Mouse (Mus musculus): ENCODE data around the gene Ssr3.

The Ssr3 gene

DNA sequence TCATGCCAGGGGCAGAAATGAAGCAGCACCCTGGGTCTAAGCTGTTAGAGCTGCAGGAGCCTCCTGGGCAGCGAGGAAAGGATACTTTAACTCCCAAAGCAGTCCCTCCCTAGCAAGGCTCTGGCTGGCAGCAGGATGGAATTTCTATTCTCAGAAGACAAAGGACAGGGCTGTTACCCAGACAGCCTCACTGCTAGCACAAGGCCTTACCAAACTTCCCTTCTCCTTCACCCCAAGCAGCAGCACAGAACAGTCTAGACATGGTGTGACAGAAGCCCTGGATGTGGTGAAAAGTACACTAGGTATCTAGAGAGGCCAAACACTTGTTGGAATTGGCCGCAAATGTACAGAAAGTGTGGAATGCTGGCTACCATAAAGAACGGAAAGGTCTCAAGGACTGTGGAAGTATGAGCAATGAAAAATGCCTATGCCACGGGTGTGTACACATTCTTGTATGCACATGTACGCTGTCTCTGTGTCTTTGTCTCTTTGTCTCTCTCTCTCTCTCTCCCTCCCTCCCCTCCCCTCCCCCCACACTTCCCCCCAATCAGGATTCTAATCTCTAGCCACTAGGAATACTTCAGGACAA, 18.7 kb downstream of the Ssr3 start:
- no peak for DNase-seq (ENCODE audit: low read depth)

- DNase-seq (ENCODE audit: low read depth) = no peak
Measured at GRCm38 (mm10) chr3:65372552-65372951, 19.9 kb downstream of the Ssr3 start.

GRCm38 (mm10) chr3:65367944-65368343, 24.5 kb downstream of the Ssr3 start:
- no peak for DNase-seq (ENCODE audit: low read depth)

GRCm38 (mm10) chr3:65365921-65366710, 26.3 kb downstream of the Ssr3 start:
- no peak for DNase-seq (ENCODE audit: low read depth)

DNA sequence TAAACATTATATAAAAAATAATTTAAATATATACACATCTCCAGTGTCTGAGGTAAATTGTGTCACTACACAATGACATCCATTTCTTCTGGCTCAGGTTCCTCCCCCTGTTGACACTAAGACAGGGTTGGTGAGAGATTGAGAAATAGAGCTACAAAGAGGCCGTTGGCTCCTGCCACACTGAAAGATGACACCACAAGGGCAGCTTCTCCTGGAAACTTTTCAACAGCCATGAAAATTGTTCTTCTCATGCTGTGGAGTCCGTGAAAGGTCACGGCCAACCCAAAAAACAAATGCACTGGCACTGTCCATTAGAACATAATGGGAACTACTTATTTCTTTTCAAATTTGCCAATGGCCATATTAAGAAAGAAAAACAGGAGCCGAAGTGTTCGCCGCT, 27.2 kb downstream of the Ssr3 start:
- DNase-seq (ENCODE audit: low read depth) = no peak

DNA sequence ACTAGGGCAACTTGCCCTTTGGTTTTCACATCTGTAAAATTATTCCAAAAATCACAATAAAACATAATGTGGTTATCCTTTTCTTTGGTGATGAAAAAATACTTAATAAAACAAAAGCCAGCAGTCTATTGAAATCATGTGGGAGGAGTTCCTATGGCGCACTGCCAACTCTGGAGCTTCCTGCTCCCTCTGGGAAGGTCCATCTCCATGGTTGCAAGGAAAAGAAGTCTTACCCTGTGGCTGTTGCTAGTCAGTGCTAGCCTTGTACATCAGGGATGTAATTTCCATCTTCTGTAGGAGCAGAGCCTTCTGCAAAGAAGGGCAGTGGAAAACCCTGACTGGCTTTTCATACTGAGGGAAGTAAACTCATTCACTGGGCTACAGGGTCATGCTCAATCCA, 29.0 kb downstream of the Ssr3 start:
- DNase-seq (ENCODE audit: low read depth) = no peak

DNA sequence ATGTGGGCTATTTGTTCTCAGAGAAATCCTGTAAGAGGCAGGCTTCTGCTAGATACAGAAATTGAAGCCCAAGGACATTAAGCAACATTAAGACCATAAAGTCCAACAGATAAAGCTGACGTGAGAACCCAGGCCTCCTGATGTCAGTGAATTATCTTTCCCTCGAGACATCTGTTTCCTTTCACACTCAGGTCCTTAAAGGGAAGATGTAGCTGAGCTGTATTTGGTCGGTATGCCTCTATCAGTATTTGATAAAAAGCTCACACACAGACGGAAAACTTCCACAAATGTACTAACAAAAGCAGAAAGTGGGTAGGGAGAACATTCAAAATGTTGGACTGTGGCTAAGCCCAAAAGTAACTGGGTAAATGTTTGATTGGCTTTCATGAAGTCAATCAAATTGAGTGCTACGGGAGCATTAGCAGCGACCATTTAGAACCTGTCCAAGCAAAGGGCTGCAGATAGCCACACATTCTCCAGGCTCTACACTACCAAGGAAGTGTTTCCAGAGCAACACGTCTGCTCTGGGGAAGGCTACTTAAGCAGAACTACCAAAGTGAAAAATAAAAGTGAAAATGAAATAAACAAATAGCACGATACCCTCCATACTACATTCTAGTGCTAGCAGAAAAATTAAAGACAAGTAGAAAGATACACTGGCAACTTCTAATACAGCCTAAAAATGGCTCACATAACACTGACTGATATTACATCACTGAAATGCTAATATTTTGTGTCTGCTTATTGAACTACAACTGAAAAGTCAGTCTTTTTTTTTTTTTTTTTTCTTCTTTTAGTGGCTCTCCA, 32.1 kb downstream of the Ssr3 start:
- no peak for DNase-seq (ENCODE audit: low read depth)

- no peak for DNase-seq (ENCODE audit: low read depth)
Measured at GRCm38 (mm10) chr3:65358841-65359240, 33.6 kb downstream of the Ssr3 start.

GRCm38 (mm10) chr3:65358275-65358674, 34.1 kb downstream of the Ssr3 start:
- no peak for DNase-seq (ENCODE audit: low read depth)

- no peak for DNase-seq (ENCODE audit: low read depth)
Measured at GRCm38 (mm10) chr3:65355479-65355878, 36.9 kb downstream of the Ssr3 start.

GRCm38 (mm10) chr3:65353263-65354037, 39.0 kb downstream of the Ssr3 start:
- no peak for DNase-seq (ENCODE audit: low read depth)

- DNase-seq (ENCODE audit: low read depth) = no peak
Measured at GRCm38 (mm10) chr3:65352278-65353127, 39.9 kb downstream of the Ssr3 start.

DNA sequence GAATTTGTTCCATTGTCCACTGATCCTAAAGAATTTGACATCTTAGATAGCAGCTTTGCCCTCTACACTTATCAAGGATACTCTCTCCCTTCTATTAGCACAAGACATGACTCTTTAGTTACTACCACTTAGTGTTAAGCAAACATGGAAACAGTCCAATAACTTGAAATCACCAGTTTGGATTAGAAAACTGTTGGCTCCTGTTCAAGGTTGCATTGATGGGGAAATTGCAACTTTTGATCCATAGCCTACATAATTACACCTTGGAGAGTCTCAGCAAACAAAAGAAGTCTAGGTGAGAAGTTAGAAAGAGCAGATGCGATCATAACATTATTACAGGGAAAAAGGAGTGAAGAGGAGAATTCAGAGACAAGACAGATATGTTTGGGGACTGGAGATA, 46.2 kb downstream of the Ssr3 start:
- DNase-seq (ENCODE audit: low read depth) = no peak

DNA sequence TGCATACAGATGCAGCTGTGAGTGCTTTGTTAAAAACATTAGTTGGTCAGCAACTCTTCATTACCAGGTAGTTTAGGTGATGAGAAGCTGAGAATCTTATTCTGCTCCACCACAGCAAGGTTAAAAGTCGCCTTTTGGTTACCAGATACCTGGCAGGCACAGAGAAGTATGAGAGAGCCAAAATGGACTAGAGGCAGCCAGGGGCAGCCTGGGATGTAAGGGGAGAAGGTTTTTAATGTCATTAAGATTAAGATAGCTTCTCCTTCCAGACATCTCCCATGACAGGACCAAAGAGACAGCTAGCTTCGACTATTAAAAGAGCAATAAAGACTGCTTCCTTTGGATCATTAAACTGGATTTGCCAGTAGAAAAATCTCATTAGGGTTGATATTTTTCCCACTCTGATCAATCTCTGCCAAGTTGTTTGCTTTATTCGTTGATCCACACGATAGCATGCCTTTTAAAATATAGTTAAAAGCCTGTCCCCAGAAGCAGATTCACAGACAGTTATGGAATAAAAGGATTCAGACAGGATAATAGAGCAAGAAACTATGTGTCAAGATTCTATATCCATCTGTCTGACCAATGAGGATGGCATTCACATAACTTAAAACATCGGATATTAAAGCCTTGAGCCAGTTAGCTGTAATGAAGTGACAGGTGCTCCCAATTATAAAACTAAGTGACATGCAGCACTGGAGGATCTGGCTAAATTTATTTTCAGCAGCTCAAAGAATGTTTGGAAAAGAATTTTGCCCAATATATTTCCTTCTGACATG, 52.1 kb downstream of the Ssr3 start:
- no peak for DNase-seq (ENCODE audit: low read depth)

GRCm38 (mm10) chr3:65337835-65338464, 54.5 kb downstream of the Ssr3 start:
- no peak for DNase-seq (ENCODE audit: low read depth)

Data from c-Kit-positive CD71-positive TER-119-negative erythroid progenitor cells, embryonic 14.5 days (primary cell).